Mouse (Mus musculus): ENCODE measurements around the gene Ruvbl2. TPM values are rescaled to one million over a fixed set of nuclear protein-coding genes. Genes with fewer than 3 reads are reported as not detected.

Gene Ruvbl2
- total and polyA plus RNA-seq, 3 experiments = 253 to 277 (median 267) TPM

DNA sequence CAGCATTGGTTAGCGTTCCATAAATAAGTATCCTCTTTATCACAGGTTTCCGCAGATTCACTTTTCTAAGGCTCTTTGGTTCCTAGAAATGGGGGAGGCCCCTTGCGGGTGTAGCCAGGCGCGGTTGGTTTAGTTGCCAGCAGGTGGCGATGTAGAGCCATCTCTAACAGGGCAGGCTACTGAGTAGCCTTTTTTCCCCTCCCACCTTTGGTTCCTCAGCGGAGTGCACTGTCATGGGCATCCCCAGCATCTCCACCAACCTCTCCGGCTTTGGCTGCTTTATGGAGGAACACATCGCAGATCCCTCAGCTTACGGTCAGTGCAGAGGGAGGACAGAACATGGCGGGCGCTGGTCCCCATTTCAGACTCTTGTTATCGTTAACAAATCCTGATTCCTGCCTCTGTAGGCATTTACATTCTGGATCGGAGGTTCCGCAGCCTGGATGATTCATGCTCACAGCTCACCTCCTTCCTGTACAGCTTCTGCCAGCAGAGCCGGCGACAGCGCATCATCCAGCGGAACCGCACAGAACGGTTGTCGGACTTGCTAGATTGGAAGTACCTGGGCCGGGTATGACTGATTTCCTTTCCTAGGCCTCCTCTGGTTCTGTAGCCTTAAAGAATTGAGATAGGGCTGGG is 13.6 kb upstream of the Ruvbl2 start:
- no peak overlapping the region for H3K4me2 ChIP-seq (ENCODE audit: insufficient read depth, low read depth, poor library complexity, severe bottlenecking)
- H3K4me1 ChIP-seq (ENCODE audit: control insufficient read depth in 1 of 2, insufficient read depth in 2 of 2) = peaks cover 2 to 25% of the 10 kb centered on the region in 2 experiments
- H3K79me2 ChIP-seq (replicated peaks; ENCODE audit: control insufficient read depth, extremely low read depth, insufficient read depth, poor library complexity, severe bottlenecking) = no peaks in the 10 kb centered on the region
- no peak overlapping the region for H3K4me3 ChIP-seq (replicated peaks in 1 of 3; ENCODE audit: low read depth in 2 of 3, low read length in 2 of 3, poor library complexity in 1 of 3)
- H3K9me3 ChIP-seq (replicated peaks; ENCODE audit: low read length) = no peaks in the 10 kb centered on the region
- no peaks in the 10 kb centered on the region for H3K27me3 ChIP-seq (replicated peaks)
- no peak overlapping the region for H3K9ac ChIP-seq (ENCODE audit: insufficient read depth, low read depth)
- dilution Hi-C loops (cut with MboI; ENCODE audit: extremely low pct_ligation_motif_present, extremely low pct_unique_long_range_greater_than_20kb, low sequenced_read_pairs) (no loop called here), in situ Hi-C loops (cut with MboI; ENCODE audit: low pct_ligation_motif_present, low pct_unique_long_range_greater_than_20kb, low sequenced_read_pairs) (no loop called here)
- TF ChIP-seq MEF2A (IDR thresholded peaks at IDR 0.05; ENCODE audit: borderline replicate concordance, low read depth, low read length) (peak; percentile 45; the same call in 1 of the 2 replicates), SIN3A (IDR thresholded peaks at IDR 0.05; ENCODE audit: low read length) (peak; percentile 39; the same call in 1 of the 2 replicates), JUND (conservative IDR thresholded peaks at IDR 0.05; ENCODE audit: low read depth, low read length) (no peak), RAD21 (IDR thresholded peaks at IDR 0.05; ENCODE audit: low read depth, low read length) (peak; percentile 75), NELFE (IDR thresholded peaks at IDR 0.05; ENCODE audit: low read depth, low read length) (no peak), MXI1 (IDR thresholded peaks at IDR 0.05; ENCODE audit: low read depth, low read length) (peak; percentile 53), SMC3 (IDR thresholded peaks at IDR 0.05; ENCODE audit: low read depth, low read length) (peak; percentile 86), HCFC1 (IDR thresholded peaks at IDR 0.05; ENCODE audit: low read depth, low read length) (no peak), TCF12 (IDR thresholded peaks at IDR 0.05; ENCODE audit: low read depth, low read length) (peak; percentile 19; the same call in 1 of the 2 replicates), BHLHE40 (IDR thresholded peaks at IDR 0.05; ENCODE audit: low read depth, low read length) (no peak; the same call in 1 of the 2 replicates), CTCF (conservative IDR thresholded peaks at IDR 0.05 in 1 of 2, IDR thresholded peaks at IDR 0.05 in 1 of 2; ENCODE audit: low read depth in 2 of 2, low read length in 2 of 2) (peak; percentile 73 to 90), ELF1 (IDR thresholded peaks at IDR 0.05; ENCODE audit: low read depth, low read length) (0 out of 2 replicates have a peak, but pooled peaks have one; percentile 16), ZC3H11A (IDR thresholded peaks at IDR 0.05; ENCODE audit: low read depth, low read length) (no peak), IRF4 (IDR thresholded peaks at IDR 0.05; ENCODE audit: low read depth, low read length) (peak; percentile 63; the same call in 1 of the 2 replicates), MYC (IDR thresholded peaks at IDR 0.05; ENCODE audit: low read depth, low read length) (0 out of 2 replicates have a peak, but pooled peaks have one; percentile 43)
- H3K36me3 ChIP-seq (replicated peaks in 1 of 2; ENCODE audit: control insufficient read depth in 1 of 2, insufficient read depth in 1 of 2, low read length in 1 of 2) = peaks cover 42 to 67% of the 10 kb centered on the region in 2 experiments
- no peak overlapping the region for H3K27ac ChIP-seq (ENCODE audit: insufficient read depth, low read depth)
- DNase-seq (ENCODE audit: extremely low read depth) = peak; percentile 92

DNA sequence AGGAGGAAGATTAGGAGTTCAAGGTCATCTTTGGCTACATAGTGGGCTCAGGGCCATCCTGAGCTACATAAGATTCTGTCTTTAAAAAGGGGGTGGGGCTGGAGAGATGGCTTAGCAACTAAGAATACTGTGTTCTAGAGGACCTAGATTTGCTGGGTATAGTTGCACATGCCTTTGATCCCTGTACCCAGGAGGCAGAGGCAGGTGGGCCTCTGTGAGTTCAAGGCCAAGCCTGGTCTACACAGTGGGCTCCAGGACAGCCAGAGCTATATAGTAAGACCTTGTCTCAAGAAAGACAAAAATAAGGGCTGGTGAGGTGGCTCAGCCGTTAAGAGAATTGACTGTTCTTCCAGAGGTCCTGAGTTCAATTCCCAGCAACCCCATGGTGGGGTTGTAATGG is 12.1 kb upstream of the Ruvbl2 start:
- H3K36me3 ChIP-seq (replicated peaks in 1 of 2; ENCODE audit: control insufficient read depth in 1 of 2, insufficient read depth in 1 of 2, low read length in 1 of 2) = peaks cover 30 to 62% of the 10 kb centered on the region in 2 experiments
- TF ChIP-seq HCFC1 (IDR thresholded peaks at IDR 0.05; ENCODE audit: low read depth, low read length) (no peak), MAZ (IDR thresholded peaks at IDR 0.05; ENCODE audit: low read depth, low read length) (no peak)
- H3K4me3 ChIP-seq (replicated peaks in 1 of 3; ENCODE audit: low read depth in 2 of 3, low read length in 2 of 3, poor library complexity in 1 of 3) = no peak overlapping the region
- H3K4me2 ChIP-seq (ENCODE audit: insufficient read depth, low read depth, poor library complexity, severe bottlenecking) = no peak overlapping the region
- DNase-seq (ENCODE audit: extremely low read depth) = no peak
- no peak overlapping the region for H3K27ac ChIP-seq (ENCODE audit: insufficient read depth, low read depth)
- dilution Hi-C loops (cut with MboI; ENCODE audit: extremely low pct_ligation_motif_present, extremely low pct_unique_long_range_greater_than_20kb, low sequenced_read_pairs) = no loop called here
- no peaks in the 10 kb centered on the region for H3K79me2 ChIP-seq (replicated peaks; ENCODE audit: control insufficient read depth, extremely low read depth, insufficient read depth, poor library complexity, severe bottlenecking)
- H3K9me3 ChIP-seq (replicated peaks; ENCODE audit: low read length) = no peaks in the 10 kb centered on the region
- no peaks in the 10 kb centered on the region for H3K27me3 ChIP-seq (replicated peaks)
- H3K9ac ChIP-seq (ENCODE audit: insufficient read depth, low read depth) = no peak overlapping the region
- in situ Hi-C loops (cut with MboI; ENCODE audit: low pct_ligation_motif_present, low pct_unique_long_range_greater_than_20kb, low sequenced_read_pairs) = no loop called here
- H3K4me1 ChIP-seq (ENCODE audit: control insufficient read depth in 1 of 2, insufficient read depth in 2 of 2) = peaks cover 2 to 19% of the 10 kb centered on the region in 2 experiments

Measured in CH12.LX (cell line).